ENCODE assay signal across 25 mouse cellular contexts in the genomic region with DNA sequence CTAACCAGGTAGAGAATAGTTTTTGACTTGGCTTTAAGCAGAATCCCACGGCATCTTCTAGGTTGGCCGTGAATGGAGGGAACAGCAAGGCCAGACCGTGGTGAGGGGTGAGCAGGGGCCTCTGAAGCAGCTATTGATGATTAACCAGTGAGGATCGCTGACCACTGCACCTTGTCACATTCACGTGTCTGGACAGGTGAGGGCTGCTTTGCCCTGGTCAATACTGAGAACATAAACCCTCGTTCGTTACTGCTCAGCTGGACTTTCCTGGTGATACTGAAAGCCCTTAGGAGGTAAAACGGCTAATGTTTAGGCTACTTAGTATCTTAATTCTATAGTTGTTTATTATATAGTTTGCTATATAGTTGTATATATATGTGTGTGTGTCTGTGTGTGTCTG. TPM values are rescaled to one million over a fixed set of nuclear protein-coding genes. Genes with fewer than 3 reads are reported as not detected.
DNase-seq lines count a peak whose midpoint lies in the region; ATAC-seq lines count a peak whose summit lies in the region.
"Had no signal": no experiment of that assay in that cellular context is flagged by ENCODE, and none has a peak within 500 bp of the region (broad histone marks: within the 10 kb centered on the region; RNA-seq: fewer than 3 reads in every experiment).

No protein-coding gene starts in this region.

- peaks cover 27% of the 10 kb centered on the region for H3K4me1 ChIP-seq in kidney, embryonic 15.5 days

- no peak overlapping the region for H3K9ac ChIP-seq in kidney, embryonic 15.5 days
- H3K9ac ChIP-seq: forebrain, embryonic 13.5 days; forebrain, postnatal 0 days; heart, embryonic 13.5 days had no signal

- no peaks in the 10 kb centered on the region for H3K9me3 ChIP-seq in kidney, embryonic 15.5 days (replicated peaks)
- H3K9me3 ChIP-seq: forebrain, embryonic 13.5 days; heart, embryonic 13.5 days had no signal

- no peak overlapping the region for H3K4me3 ChIP-seq in kidney, embryonic 15.5 days (replicated peaks)
- H3K4me3 ChIP-seq: forebrain, embryonic 13.5 days; heart, embryonic 13.5 days had no signal

- no peak overlapping the region for H3K4me2 ChIP-seq in kidney, embryonic 15.5 days
- H3K4me2 ChIP-seq: forebrain, embryonic 13.5 days; heart, embryonic 13.5 days had no signal

- peaks cover 77% of the 10 kb centered on the region for H3K27me3 ChIP-seq in kidney, embryonic 15.5 days

- no peaks in the 10 kb centered on the region for H3K36me3 ChIP-seq in kidney, embryonic 15.5 days
- H3K36me3 ChIP-seq: heart, embryonic 13.5 days had no signal

- no peak overlapping the region for H3K27ac ChIP-seq in kidney, embryonic 15.5 days
- H3K27ac ChIP-seq: forebrain, embryonic 13.5 days; heart, embryonic 13.5 days had no signal

- ATAC-seq in kidney, embryonic 15.5 days (replicated peaks; ENCODE audit: low FRiP score), result no peak
- ATAC-seq in cerebellum, adult (ENCODE audit: insufficient number of reproducible peaks, low FRiP score, low TSS enrichment), result no peak
- ATAC-seq: forebrain, embryonic 13.5 days; forebrain, postnatal 0 days; hindbrain, embryonic 16.5 days had no signal

- DNase-seq in kidney, adult 18-20 months, result peak; percentile 73
- peak; percentile 82 to 86 for DNase-seq in kidney, adult 8-10 months
- peak; percentile 91 for DNase-seq in kidney, adult 9 months
- peak; percentile 86 for DNase-seq in kidney, postnatal 25 days
- DNase-seq in adrenal gland, adult 18-20 months (ENCODE audit: low spot score in 2 of 2), result no peak
- DNase-seq: adrenal gland, adult 8-10 months; adrenal gland, postnatal 36 days; cerebellum, adult 11 months; cerebellum, adult 8-10 months; cerebellum, postnatal 14 days; forebrain, postnatal 0 days; gastrocnemius, postnatal 14 days; heart, postnatal 36 days had no signal

- 59% methylated on average over 8 of the region's 8 CpGs for WGBS in kidney, embryonic 15.5 days

RNA-seq across cellular contexts. Expression of a gene that starts 2.6 kb away (rescaled TPM):
- polyA plus RNA-seq in kidney, embryonic 15.5 days (2015; fragmentation: Nextera tagmentation; extraction: Ambion mirVana), result 4.5 and 5.1 TPM in 2 replicates
- 1 to 10 TPM in 1 of 2 experiments, under 1 TPM in 1; 0.32 to 9.9 TPM for total RNA-seq in adrenal gland, adult 18-20 months (2021)
- total RNA-seq: granulocyte monocyte progenitor cell, adult 5-6 weeks; heart, adult 8-10 months; heart, postnatal 36 days had no signal

RNA-seq across cellular contexts. Expression of a gene that starts 8.6 kb away (rescaled TPM):
- polyA plus RNA-seq in kidney, embryonic 15.5 days (2015; fragmentation: Nextera tagmentation; extraction: Ambion mirVana), result not detected in 2 replicates
- not detected for total RNA-seq in adrenal gland, adult 18-20 months (2021)
- total RNA-seq: adrenal gland, adult 8-10 months; adrenal gland, postnatal 36 days; ES-E14; gastrocnemius, adult 18-20 months; gastrocnemius, postnatal 14 days; granulocyte monocyte progenitor cell, adult 5-6 weeks; heart, adult 8-10 months; heart, postnatal 36 days had no signal
- polyA plus RNA-seq: embryonic facial prominence, embryonic 14.5 days; forebrain, embryonic 13.5 days; forebrain, postnatal 0 days; heart, embryonic 13.5 days; heart, postnatal 0 days; hindbrain, embryonic 11.5 days; hindbrain, embryonic 16.5 days had no signal

RNA-seq across cellular contexts. Expression of a gene that starts 26.3 kb away (rescaled TPM):
- polyA plus RNA-seq in kidney, embryonic 15.5 days (2015; fragmentation: Nextera tagmentation; extraction: Ambion mirVana), result 0.44 and 0.52 TPM in 2 replicates
- total RNA-seq in adrenal gland, adult 18-20 months (2021), result not detected
- total RNA-seq: adrenal gland, postnatal 36 days; ES-E14; gastrocnemius, adult 18-20 months; gastrocnemius, postnatal 14 days; granulocyte monocyte progenitor cell, adult 5-6 weeks; heart, adult 8-10 months; heart, postnatal 36 days had no signal
- polyA plus RNA-seq: heart, postnatal 0 days had no signal

RNA-seq across cellular contexts. Expression of a gene that starts 49.2 kb away (rescaled TPM):
- polyA plus RNA-seq in kidney, embryonic 15.5 days (2015; fragmentation: Nextera tagmentation; extraction: Ambion mirVana), result 13.1 and 15.1 TPM in 2 replicates
- total RNA-seq in adrenal gland, adult 18-20 months (2021), result not detected
- total RNA-seq: adrenal gland, adult 8-10 months; adrenal gland, postnatal 36 days; gastrocnemius, adult 18-20 months; granulocyte monocyte progenitor cell, adult 5-6 weeks had no signal
- polyA plus RNA-seq: forebrain, embryonic 13.5 days; hindbrain, embryonic 11.5 days had no signal

Comparison
In these comparisons a context has a peak if more than half of its experiments do, and no peak if none do; other contexts are left out.
1. DNase-seq: peak in kidney, adult 18-20 months (single experiment), kidney, adult 8-10 months (2 of 2), kidney, adult 9 months (single experiment) and kidney, postnatal 25 days (2 of 2); none in adrenal gland, adult 18-20 months (0 of 2).